Mouse (Mus musculus) MEL (cell line): ENCODE measurements around the gene Gm6169. TPM values are rescaled to one million over a fixed set of nuclear protein-coding genes. Genes with fewer than 3 reads are reported as not detected.

ENCODE experiments used
- DNase-seq: peaks from one replicate; pipeline ENCODE4 v3.0.0; 2011; ENCODE audit warnings: low read depth, low spot score
- H3K27ac ChIP-seq: 2 replicates; pipeline ENCODE4 v1.5.1; 2012; ENCODE audit warnings: low read depth, mild to moderate bottlenecking, control low read depth, low read length, moderate library complexity; ENCODE audit not compliant: control insufficient read depth
- H3K27me3 ChIP-seq, 2 experiments: fragments of 150-350 bp in 1 of 2; sonication (generic) in 1 of 2; 2 replicates each; pipeline ENCODE4 v1.6.1; 2012; ENCODE audit warnings: low read length in 2 of 2, mild to moderate bottlenecking in 2 of 2, improper control_type of control experiment in 1 of 2, moderate library complexity in 1 of 2; ENCODE audit not compliant: insufficient read depth in 2 of 2, control insufficient read depth in 1 of 2
- H3K36me3 ChIP-seq, 2 experiments: 2 replicates each; pipeline ENCODE4 v1.6.1; 2012 to 2014; ENCODE audit warnings: low read length in 2 of 2, improper control_type of control experiment in 1 of 2, inconsistent platforms in 1 of 2, mild to moderate bottlenecking in 1 of 2; ENCODE audit not compliant: insufficient read depth in 2 of 2, control insufficient read depth in 1 of 2
- H3K4me1 ChIP-seq, 2 experiments: fragments of 150-350 bp in 1 of 2; sonication (generic) in 1 of 2; 2 replicates each; pipeline ENCODE4 v1.6.1; 2012; ENCODE audit warnings: low read length in 2 of 2, improper control_type of control experiment in 1 of 2, mild to moderate bottlenecking in 1 of 2; ENCODE audit not compliant: insufficient read depth in 2 of 2, control insufficient read depth in 1 of 2
- H3K4me3 ChIP-seq, 2 experiments: fragments of 150-350 bp in 1 of 2; sonication (generic) in 1 of 2; 2 replicates each; pipeline ENCODE4 v1.5.1; 2012; ENCODE audit warnings: low read depth in 2 of 2, low read length in 2 of 2, mild to moderate bottlenecking in 2 of 2, moderate library complexity in 2 of 2, control low read depth in 1 of 2, improper control_type of control experiment in 1 of 2; ENCODE audit not compliant: control insufficient read depth in 1 of 2, insufficient read depth in 1 of 2
- H3K79me2 ChIP-seq: 2 replicates; pipeline ENCODE4 v1.6.1; 2012; ENCODE audit warnings: mild to moderate bottlenecking, low read length, moderate library complexity; ENCODE audit not compliant: control insufficient read depth, poor library complexity, insufficient read depth
- H3K9ac ChIP-seq: 2 replicates; pipeline ENCODE4 v1.6.1; 2012; ENCODE audit warnings: low read depth, mild to moderate bottlenecking, control low read depth, low read length, moderate library complexity; ENCODE audit not compliant: control insufficient read depth, poor library complexity, severe bottlenecking
- H3K9me3 ChIP-seq: fragments of 150-350 bp; sonication (generic); replicated peaks from 2 replicates; pipeline ENCODE4 v1.6.1; 2012; ENCODE audit warnings: mild to moderate bottlenecking, low read length, improper control_type of control experiment, moderate library complexity; ENCODE audit not compliant: insufficient read depth
- CHD1 ChIP-seq: IDR thresholded peaks from 2 replicates; pipeline ENCODE4 v1.6.1; 2012; ENCODE audit warnings: low read depth, mild to moderate bottlenecking, inconsistent platforms, low read length, improper control_type of control experiment
- CHD2 ChIP-seq: IDR thresholded peaks from 2 replicates; pipeline ENCODE4 v1.6.1; 2011; ENCODE audit warnings: low read length, improper control_type of control experiment
- E2F4 ChIP-seq: IDR thresholded peaks from 2 replicates; pipeline ENCODE4 v1.6.1; 2011; ENCODE audit warnings: low read depth, low read length, improper control_type of control experiment, borderline replicate concordance
- ELF1 ChIP-seq: IDR thresholded peaks from 2 replicates; pipeline ENCODE4 v1.6.1; 2014; ENCODE audit warnings: low read depth, mild to moderate bottlenecking, inconsistent platforms, low read length, improper control_type of control experiment, moderate library complexity
- GATA1 ChIP-seq: IDR thresholded peaks from 2 replicates; pipeline ENCODE4 v1.6.1; 2011; ENCODE audit warnings: low read depth, low read length, improper control_type of control experiment
- HCFC1 ChIP-seq: IDR thresholded peaks from 2 replicates; pipeline ENCODE4 v1.6.1; 2012; ENCODE audit warnings: low read depth, mild to moderate bottlenecking, inconsistent platforms, low read length, improper control_type of control experiment, moderate library complexity
- MAX ChIP-seq: IDR thresholded peaks from 2 replicates; pipeline ENCODE4 v1.6.1; 2011; ENCODE audit warnings: low read length, improper control_type of control experiment
- MAZ ChIP-seq: IDR thresholded peaks from 2 replicates; pipeline ENCODE4 v1.6.1; 2012; ENCODE audit warnings: low read depth, mild to moderate bottlenecking, inconsistent platforms, low read length, improper control_type of control experiment
- MXI1 ChIP-seq: IDR thresholded peaks from 2 replicates; pipeline ENCODE4 v1.6.1; 2011; ENCODE audit warnings: mild to moderate bottlenecking, low read depth, low read length, improper control_type of control experiment
- MYB ChIP-seq: IDR thresholded peaks from 2 replicates; pipeline ENCODE4 v1.6.1; 2011; ENCODE audit warnings: mild to moderate bottlenecking, low read depth, low read length, improper control_type of control experiment
- MYC ChIP-seq: IDR thresholded peaks from 2 replicates; pipeline ENCODE4 v1.6.1; 2011; ENCODE audit warnings: low read depth, mild to moderate bottlenecking, low read length, improper control_type of control experiment, moderate library complexity
- POLR2AphosphoS2 ChIP-seq: IDR thresholded peaks from 2 replicates; pipeline ENCODE4 v1.6.1; 2011; ENCODE audit warnings: low read length, improper control_type of control experiment
- RAD21 ChIP-seq: IDR thresholded peaks from 2 replicates; pipeline ENCODE4 v1.6.1; 2011; ENCODE audit warnings: mild to moderate bottlenecking, low read depth, low read length, improper control_type of control experiment
- SIN3A ChIP-seq: IDR thresholded peaks from 2 replicates; pipeline ENCODE4 v1.6.1; 2012; ENCODE audit warnings: low read length, improper control_type of control experiment, inconsistent platforms
- USF1 ChIP-seq: IDR thresholded peaks from 2 replicates; pipeline ENCODE4 v1.6.1; 2014; ENCODE audit warnings: low read depth, mild to moderate bottlenecking, inconsistent platforms, low read length, improper control_type of control experiment, moderate library complexity
- USF2 ChIP-seq, 2 experiments: IDR thresholded peaks; 2 replicates each; pipeline ENCODE4 v1.6.1; 2011 to 2012; ENCODE audit warnings: improper control_type of control experiment in 2 of 2, low read length in 2 of 2, borderline replicate concordance in 1 of 2, inconsistent platforms in 1 of 2, low read depth in 1 of 2, mild to moderate bottlenecking in 1 of 2; ENCODE audit not compliant: insufficient read depth in 1 of 2
- ZMIZ1 ChIP-seq: IDR thresholded peaks from 2 replicates; pipeline ENCODE4 v1.6.1; 2012; ENCODE audit warnings: low read depth, mild to moderate bottlenecking, inconsistent platforms, low read length, improper control_type of control experiment, moderate library complexity
- ZNF384 ChIP-seq: IDR thresholded peaks from 2 replicates; pipeline ENCODE4 v1.6.1; 2012; ENCODE audit warnings: low read depth, mild to moderate bottlenecking, inconsistent platforms, low read length, improper control_type of control experiment
- polyA plus RNA-seq, 2 experiments: library from polyadenylated mRNA; stranded (reverse) in 1 of 2; unstranded in 1 of 2; fragments of >175 nt in 1 of 2; fragments of >200 nt in 1 of 2; gene quantifications; 2 replicates each; pipeline versions ENCODE4 v1.2.1 to v1.2.4; 2012; ENCODE audit warnings: low replicate concordance in 2 of 2, low read depth in 1 of 2; ENCODE audit not compliant: insufficient read length in 2 of 2, insufficient read depth in 1 of 2, missing spikeins in 1 of 2
- total RNA-seq: library from RNA; depleted of rRNA; stranded (reverse); fragments of 300-350 nt; gene quantifications from 2 replicates; pipeline ENCODE4 v1.2.3, GENCODE M21; 2012

Gm6169 gene
- total and polyA plus RNA-seq, 3 experiments = 1.9 to 3.6 TPM; not detected in 1

DNA sequence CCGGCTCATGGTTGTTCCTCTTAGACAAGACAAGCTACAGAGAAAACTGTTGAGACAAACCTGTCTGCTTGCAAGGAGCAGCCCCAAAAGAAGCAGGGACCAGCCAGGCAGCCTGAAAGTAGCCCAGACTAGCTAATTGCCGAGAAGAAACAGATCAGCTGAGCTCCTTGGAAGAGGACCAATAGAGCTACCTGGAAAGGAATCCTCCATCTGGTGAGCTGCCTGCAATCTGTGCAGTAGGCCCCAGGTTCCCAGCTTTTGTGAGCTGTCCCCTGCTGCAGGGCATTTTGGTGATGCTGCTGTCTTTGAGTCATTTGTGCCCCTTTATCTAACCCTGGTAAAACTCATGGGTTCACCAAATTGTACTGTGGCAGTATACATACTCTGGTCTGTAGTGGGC lies 18.8 kb downstream of the Gm6169 start:
- no peaks in the 10 kb centered on the region; a peak in 2 of 4 replicates for H3K27me3 ChIP-seq
- no peaks in the 10 kb centered on the region for H3K79me2 ChIP-seq
- no peaks in the 10 kb centered on the region for H3K36me3 ChIP-seq
- no peaks in the 10 kb centered on the region for H3K4me1 ChIP-seq
- no peak overlapping the region for H3K9ac ChIP-seq
- H3K4me3 ChIP-seq = no peak overlapping the region
- no peak overlapping the region for H3K27ac ChIP-seq
- no peak for DNase-seq
- no peak for TF ChIP-seq RAD21
- TF ChIP-seq POLR2AphosphoS2 = no peak
- TF ChIP-seq USF2 (IDR thresholded peaks at IDR 0.05; ENCODE audit: borderline replicate concordance in 1 of 2, insufficient read depth in 1 of 2, low read depth in 1 of 2, low read length in 2 of 2) = no peak
- TF ChIP-seq ZNF384 = no peak
- TF ChIP-seq MAZ = no peak
- TF ChIP-seq, all 39 proteins: peak for 0
- no peaks in the 10 kb centered on the region for H3K9me3 ChIP-seq

DNA sequence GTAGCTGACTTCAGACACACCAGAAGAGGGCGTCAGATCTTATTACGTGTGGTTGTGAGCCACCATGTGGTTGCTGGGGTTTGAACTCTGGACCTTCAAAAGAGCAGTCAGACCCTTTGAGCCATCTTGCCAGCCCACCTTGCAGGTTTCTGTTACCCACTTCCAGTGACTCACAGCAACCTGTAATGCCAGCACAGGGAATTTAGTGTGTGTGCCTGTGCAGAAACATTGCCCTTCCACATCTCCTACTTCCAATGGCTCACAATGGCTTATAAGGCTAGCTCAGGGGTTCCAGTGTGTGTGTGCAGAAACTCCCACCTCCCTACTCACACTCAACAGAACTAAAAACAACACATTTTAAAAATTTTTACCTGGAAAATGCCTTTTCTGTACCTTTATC lies 21.5 kb downstream of the Gm6169 start:
- DNase-seq = no peak
- Histone ChIP-seq H3K4me1 (no peaks in the 10 kb centered on the region), H3K27ac (no peak overlapping the region), H3K9me3 (no peaks in the 10 kb centered on the region), H3K79me2 (no peaks in the 10 kb centered on the region), H3K9ac (no peak overlapping the region), H3K4me3 (no peak overlapping the region), H3K36me3 (no peaks in the 10 kb centered on the region), H3K27me3 (no peaks in the 10 kb centered on the region; a peak in 1 of 4 replicates)
- TF ChIP-seq CHD1 (no peak), USF2 (IDR thresholded peaks at IDR 0.05; ENCODE audit: borderline replicate concordance in 1 of 2, insufficient read depth in 1 of 2, low read depth in 1 of 2, low read length in 2 of 2) (no peak), HCFC1 (no peak), USF1 (no peak), MYC (no peak), RAD21 (no peak), MXI1 (no peak), ELF1 (no peak), MAX (no peak), CHD2 (no peak), ZMIZ1 (no peak), MYB (no peak), E2F4 (no peak), POLR2AphosphoS2 (no peak), GATA1 (no peak), SIN3A (no peak)
